12 mouse cellular contexts compared by ENCODE assay signal in genomic region chr12:113826377-113826776, GRCm38 (mm10).
DNase-seq lines count a peak whose midpoint lies in the region; ATAC-seq and TF ChIP-seq lines count a peak whose summit lies in the region.
"Had no signal": no experiment of that assay in that cellular context is flagged by ENCODE, and none has a peak within 500 bp of the region (broad histone marks: within the 10 kb centered on the region; RNA-seq: fewer than 3 reads in every experiment).

No protein-coding gene starts in this region.

- no peak for ATAC-seq in liver, embryonic 11.5 days (replicated peaks; ENCODE audit: low FRiP score)
- ATAC-seq in G1E (ENCODE audit: extremely low read depth, insufficient number of reproducible peaks, low FRiP score, poor library complexity, severe bottlenecking), result peak; percentile 9; the same call in 1 of the 2 replicates
- no peak for ATAC-seq in forebrain, embryonic 11.5 days (replicated peaks; ENCODE audit: low FRiP score)
- no peak for ATAC-seq in inflammation-experienced regulatory T-cells, adult 6 months
- ATAC-seq: intestine, embryonic 16.5 days; midbrain, embryonic 13.5 days had no signal

- no peak overlapping the region for H3K4me2 ChIP-seq in liver, embryonic 11.5 days
- no peak overlapping the region for H3K4me2 ChIP-seq in forebrain, embryonic 11.5 days (ENCODE audit: low read depth, low read length, severe bottlenecking)
- H3K4me2 ChIP-seq: midbrain, embryonic 13.5 days had no signal

- H3K36me3 ChIP-seq in liver, adult 2 months (ENCODE audit: control insufficient read depth, insufficient read depth, low read length), result no peaks in the 10 kb centered on the region
- H3K36me3 ChIP-seq in liver, embryonic 11.5 days (ENCODE audit: control insufficient read depth, insufficient read depth, low read length), result no peaks in the 10 kb centered on the region
- no peaks in the 10 kb centered on the region for H3K36me3 ChIP-seq in G1E (replicated peaks)
- H3K36me3 ChIP-seq in forebrain, embryonic 11.5 days (ENCODE audit: control insufficient read depth, insufficient read depth, low read length), result no peaks in the 10 kb centered on the region
- H3K36me3 ChIP-seq: midbrain, embryonic 13.5 days had no signal

- no peak overlapping the region for H3K4me3 ChIP-seq in liver, adult 2 months (ENCODE audit: insufficient read depth, low read depth, low read length)
- no peak overlapping the region for H3K4me3 ChIP-seq in liver, embryonic 11.5 days (ENCODE audit: low read depth, low read length)
- no peak overlapping the region for H3K4me3 ChIP-seq in G1E (ENCODE audit: low read depth, low read length)
- H3K4me3 ChIP-seq in forebrain, embryonic 11.5 days (ENCODE audit: low read depth, low read length), result no peak overlapping the region
- H3K4me3 ChIP-seq: midbrain, embryonic 13.5 days had no signal

- WGBS in liver, adult 2 months, result 61% methylated on average over 5 of the region's 5 CpGs
- WGBS in liver, embryonic 11.5 days, result 54% methylated on average over 5 of the region's 5 CpGs
- 60% methylated on average over 5 of the region's 5 CpGs for WGBS in forebrain, embryonic 11.5 days

- H3K79me2 ChIP-seq in liver, adult 2 months (ENCODE audit: control insufficient read depth, insufficient read depth, low read length), result no peaks in the 10 kb centered on the region

- TF ChIP-seq POLR2A in liver, adult 2 months (IDR thresholded peaks at IDR 0.05; ENCODE audit: extremely low read depth, insufficient read depth, low read length), result no peak

- no peak overlapping the region for H3K9ac ChIP-seq in liver, adult 2 months (ENCODE audit: low read depth, low read length)
- no peak overlapping the region for H3K9ac ChIP-seq in liver, embryonic 11.5 days (ENCODE audit: low read depth, low read length)
- H3K9ac ChIP-seq in forebrain, embryonic 11.5 days (ENCODE audit: low read length), result no peak overlapping the region
- H3K9ac ChIP-seq: midbrain, embryonic 13.5 days had no signal

- DNase-seq in liver, adult 2 months (ENCODE audit: extremely low read depth, low read depth, low spot score), result peak; percentile 8
- DNase-seq in liver, embryonic 11.5 days (ENCODE audit: low spot score), result no peak
- no peak for DNase-seq in G1E (ENCODE audit: low spot score)
- peak; percentile 0 for DNase-seq in embryo, embryonic 11.5 days (ENCODE audit: low read depth, low spot score)
- DNase-seq in thymus, postnatal 14 days, result peak; percentile 19
- DNase-seq in forebrain, embryonic 11.5 days (ENCODE audit: low spot score), result no peak
- no peak for DNase-seq in left cerebral cortex, postnatal 25 days (ENCODE audit: low spot score in 2 of 2)
- DNase-seq: cerebellum, postnatal 25 days; gastrocnemius, postnatal 10 days had no signal

- H3K9me3 ChIP-seq in liver, embryonic 11.5 days (ENCODE audit: control insufficient read depth, low read length), result no peaks in the 10 kb centered on the region; the same call in 1 of the 2 replicates
- H3K9me3 ChIP-seq in G1E (replicated peaks), result peaks cover 7% of the 10 kb centered on the region
- peaks cover 4% of the 10 kb centered on the region; the same call in 1 of the 2 replicates for H3K9me3 ChIP-seq in forebrain, embryonic 11.5 days (ENCODE audit: control insufficient read depth, low read length)

- H3K4me1 ChIP-seq in liver, adult 2 months (ENCODE audit: control insufficient read depth, insufficient read depth, low read length), result no peaks in the 10 kb centered on the region
- H3K4me1 ChIP-seq in liver, embryonic 11.5 days (replicated peaks; ENCODE audit: control insufficient read depth, insufficient read depth, low read length), result no peaks in the 10 kb centered on the region
- H3K4me1 ChIP-seq in G1E (ENCODE audit: insufficient read depth, low read depth, low read length), result no peaks in the 10 kb centered on the region
- no peaks in the 10 kb centered on the region for H3K4me1 ChIP-seq in forebrain, embryonic 11.5 days (replicated peaks; ENCODE audit: control insufficient read depth, insufficient read depth, low read length)
- H3K4me1 ChIP-seq: midbrain, embryonic 13.5 days had no signal

- no peak for TF ChIP-seq CTCF in liver, adult 2 months (IDR thresholded peaks at IDR 0.05; ENCODE audit: low read depth, low read length)
- TF ChIP-seq CTCF in G1E (IDR thresholded peaks at IDR 0.05; ENCODE audit: low read depth, low read length), result no peak

- no peak overlapping the region for H3K27ac ChIP-seq in liver, adult 2 months (replicated peaks; ENCODE audit: insufficient read depth, low read depth, low read length)
- H3K27ac ChIP-seq in liver, embryonic 11.5 days (ENCODE audit: low read depth, low read length), result no peak overlapping the region
- H3K27ac ChIP-seq in forebrain, embryonic 11.5 days (ENCODE audit: low read depth, low read length), result no peak overlapping the region
- H3K27ac ChIP-seq: midbrain, embryonic 13.5 days had no signal

- intact Hi-C loops in left cerebral cortex, postnatal 25 days (cut with DNase I), result no loop called here

- H3K27me3 ChIP-seq in liver, adult 2 months (ENCODE audit: control insufficient read depth, insufficient read depth, low read length), result no peaks in the 10 kb centered on the region
- no peaks in the 10 kb centered on the region for H3K27me3 ChIP-seq in liver, embryonic 11.5 days (replicated peaks; ENCODE audit: control insufficient read depth, insufficient read depth, low read length)
- H3K27me3 ChIP-seq in G1E (ENCODE audit: insufficient read depth, low read length), result no peaks in the 10 kb centered on the region
- H3K27me3 ChIP-seq in forebrain, embryonic 11.5 days (ENCODE audit: control insufficient read depth, insufficient read depth, low read length), result no peaks in the 10 kb centered on the region
- H3K27me3 ChIP-seq: midbrain, embryonic 13.5 days had no signal

Comparison
In these comparisons a context has a peak if more than half of its experiments do, and no peak if none do; other contexts are left out.
1. DNase-seq: peak in liver, adult 2 months (single experiment), embryo, embryonic 11.5 days (single experiment) and thymus, postnatal 14 days (single experiment); none in liver, embryonic 11.5 days (single experiment), G1E (single experiment), forebrain, embryonic 11.5 days (single experiment) and left cerebral cortex, postnatal 25 days (0 of 2).